Mouse (Mus musculus): ENCODE results near the gene Msto1. TPM values are rescaled to one million over a fixed set of nuclear protein-coding genes. Genes with fewer than 3 reads are reported as not detected.
"Not testable (repeated sequence)": the region's sequence is repeated elsewhere in the genome, so short reads cannot be mapped to it uniquely, and the experiment has no call there.

The Msto1 gene
- 10 to 100 TPM; 31.1 to 32.9 TPM for total RNA-seq (2021)
- long read RNA-seq, transcript Msto1-202 (14 exons, 1,875 nt), result major isoform, 33 of 63 reads
- long read RNA-seq, partial matches to known transcripts, result 22 of 63 reads
- long read RNA-seq, other reads (novel, unspliced or antisense), result 8 of 63 reads

- DNase-seq (ENCODE audit: low spot score in 2 of 2), result peak; percentile 89 to 93
Observed at GRCm38 (mm10) chr3:88913511-88914383, at the start of gene Msto1. Gene Msto1 (minus strand): TSS chr3:88913999.

DNA sequence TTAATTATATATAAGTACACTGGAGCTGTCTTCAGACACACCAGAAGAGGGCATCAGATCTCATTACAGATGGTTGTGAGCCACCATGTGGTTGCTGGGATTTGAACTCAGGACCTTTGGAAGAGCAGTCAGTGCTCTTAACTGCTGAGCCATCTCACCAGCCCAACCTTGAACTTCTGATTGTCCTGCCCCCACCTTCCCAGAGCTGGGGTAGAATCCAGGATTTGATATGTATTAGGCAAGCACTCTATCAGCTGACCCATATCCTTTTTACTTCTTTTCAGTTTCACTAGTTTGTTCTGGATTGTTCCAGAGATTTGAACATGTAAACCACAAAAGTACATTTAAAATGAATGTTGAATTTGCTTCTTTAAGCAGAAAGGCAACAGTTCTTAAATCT lies 49.4 kb upstream of the Msto1 start:
- not testable (repeated sequence) for DNase-seq (ENCODE audit: low spot score in 2 of 2)

DNA sequence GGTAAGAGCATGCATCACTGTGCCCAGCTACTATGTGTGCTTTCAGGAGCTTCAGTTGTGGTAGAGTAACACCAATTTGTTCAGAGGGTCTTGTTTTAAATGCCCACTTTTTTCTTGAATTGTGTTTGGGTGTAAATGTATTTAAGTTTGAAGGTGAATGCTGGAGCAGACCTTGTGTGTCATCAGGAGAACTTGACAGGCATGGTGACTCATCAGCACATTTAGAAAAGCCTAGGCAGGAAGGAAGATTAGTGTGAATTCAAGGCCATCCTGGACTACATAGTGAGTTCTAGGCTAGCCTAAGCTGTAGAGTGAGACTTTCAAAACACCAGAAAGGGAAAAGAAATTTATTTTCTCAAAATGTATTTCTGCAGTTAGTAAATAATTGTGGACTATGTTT lies 39.9 kb upstream of the Msto1 start:
- no peak for DNase-seq (ENCODE audit: low spot score in 2 of 2)

DNA sequence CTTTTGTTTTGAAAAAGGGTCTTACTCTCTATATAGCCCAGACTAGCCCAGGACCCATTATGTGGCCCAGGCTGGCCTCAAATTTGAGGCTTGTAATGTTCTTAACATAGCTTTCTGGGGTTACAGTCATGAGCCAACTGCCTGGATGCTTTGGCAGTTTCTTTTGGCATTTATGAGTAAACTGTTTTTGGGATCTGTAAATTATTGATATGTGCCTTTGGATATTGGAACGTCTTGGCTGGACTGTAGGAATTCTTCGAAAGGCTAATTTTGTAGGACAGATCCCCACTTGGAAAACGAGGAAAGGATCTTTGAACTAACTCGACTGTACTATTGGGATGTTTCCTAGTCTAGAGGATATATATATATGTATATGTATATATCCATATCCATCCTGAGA lies 39.4 kb upstream of the Msto1 start:
- no peak for DNase-seq (ENCODE audit: low spot score in 2 of 2)

- DNase-seq (ENCODE audit: low spot score in 2 of 2), result no peak
Observed at GRCm38 (mm10) chr3:88951327-88951800, 37.6 kb upstream of the Msto1 start.

GRCm38 (mm10) chr3:88950576-88951326 lies 37.0 kb upstream of the Msto1 start, which contains the start of the genes Ash1l and Dap3:
Gene Ash1l (plus strand): TSS chr3:88950622.
Gene Dap3 (minus strand): TSS chr3:88951181.
- peak; percentile 80 to 82 for DNase-seq (ENCODE audit: low spot score in 2 of 2)

DNA sequence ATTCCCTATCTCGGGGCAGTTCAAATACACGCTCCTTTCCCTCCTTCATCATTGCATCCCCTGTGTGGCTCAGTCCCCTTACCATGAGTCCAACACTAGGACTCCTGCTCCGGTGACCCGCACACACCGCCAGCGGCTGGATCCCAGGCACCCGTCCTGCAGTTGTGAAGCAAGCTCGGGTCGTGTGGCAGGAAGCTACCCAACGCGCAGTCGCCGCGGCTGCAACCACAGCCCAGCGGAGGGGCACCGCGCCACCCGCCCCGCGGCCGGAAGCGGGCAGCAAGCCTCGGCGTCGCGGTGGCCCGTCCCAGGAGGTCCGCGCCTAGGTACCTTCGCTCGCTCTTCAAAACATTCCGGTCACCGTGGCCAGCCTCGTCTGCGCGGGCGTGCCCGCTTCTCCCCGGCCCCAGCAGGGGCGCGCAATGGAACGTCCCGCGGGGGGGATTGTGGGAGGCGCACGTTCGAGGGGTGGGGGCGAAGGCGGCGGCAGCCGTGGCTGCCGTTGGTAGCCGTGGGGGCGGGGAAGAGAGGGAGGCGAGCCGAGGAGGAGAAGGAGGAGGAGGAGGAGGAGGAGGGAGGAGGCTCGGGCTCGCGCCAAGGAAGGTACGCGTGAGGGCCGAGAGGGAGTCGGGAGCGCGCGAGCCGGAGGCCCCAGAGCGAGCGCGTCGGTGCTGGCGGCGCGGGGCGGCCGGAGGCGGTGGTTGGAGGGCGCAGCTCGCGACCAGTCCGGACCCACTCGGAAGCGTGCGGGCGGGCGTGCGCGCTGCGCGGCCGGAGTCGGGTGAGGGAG lies 36.2 kb upstream of the Msto1 start:
- DNase-seq (ENCODE audit: low spot score in 2 of 2), result peak; percentile 88 to 92

GRCm38 (mm10) chr3:88944109-88944508 lies 30.3 kb upstream of the Msto1 start:
- DNase-seq (ENCODE audit: low spot score in 2 of 2), result no peak

DNA sequence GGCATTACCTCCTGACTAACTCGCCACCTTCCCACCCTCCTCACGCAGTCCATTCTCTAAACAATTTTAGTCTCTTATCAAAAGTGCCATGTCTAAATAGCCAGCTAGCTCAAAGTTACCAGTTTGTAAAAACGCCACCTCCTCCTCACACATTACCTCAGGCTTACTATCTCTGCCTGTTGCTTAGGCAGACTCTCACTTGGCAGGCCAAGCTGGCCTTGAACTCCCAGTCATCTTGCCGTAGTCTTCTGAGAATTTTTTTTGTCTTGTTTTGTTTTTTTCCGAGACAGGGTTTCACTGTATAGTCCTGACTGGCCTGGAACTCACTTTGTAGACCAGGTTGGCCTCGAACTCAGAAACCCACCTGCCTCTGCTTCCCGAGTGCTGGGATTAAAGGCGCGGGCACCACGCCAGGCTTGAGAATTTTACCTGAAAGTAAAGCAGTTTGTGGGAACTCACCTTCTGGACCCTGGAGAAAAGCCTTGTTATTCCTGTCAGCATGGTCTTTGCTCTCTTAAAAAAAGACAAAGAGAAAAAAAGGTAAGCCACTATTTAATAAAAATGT lies 28.6 kb upstream of the Msto1 start:
- DNase-seq (ENCODE audit: low spot score in 2 of 2), result no peak

- DNase-seq (ENCODE audit: low spot score in 2 of 2), result no peak
Observed at GRCm38 (mm10) chr3:88939749-88940148, 25.9 kb upstream of the Msto1 start.

DNA sequence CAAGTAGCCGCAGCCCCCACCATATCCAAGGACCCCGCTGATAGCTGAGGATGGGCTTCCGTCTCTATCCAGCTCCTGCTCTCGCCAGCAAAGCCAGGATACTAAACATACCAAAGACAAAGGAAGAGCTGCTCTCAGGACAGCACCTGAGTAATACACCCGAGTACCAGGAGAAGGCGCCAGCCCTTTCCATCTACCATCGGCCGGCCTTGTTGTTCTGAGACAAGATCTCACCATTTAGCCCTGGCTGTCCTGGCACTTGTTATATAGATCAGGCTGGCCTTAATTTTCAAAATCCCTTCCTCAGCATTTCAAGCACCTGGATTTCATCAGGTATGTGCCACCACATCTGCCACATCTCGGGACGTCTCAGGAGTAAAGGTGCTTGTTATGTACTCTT lies 25.3 kb upstream of the Msto1 start:
- DNase-seq (ENCODE audit: low spot score in 2 of 2), result no peak

DNA sequence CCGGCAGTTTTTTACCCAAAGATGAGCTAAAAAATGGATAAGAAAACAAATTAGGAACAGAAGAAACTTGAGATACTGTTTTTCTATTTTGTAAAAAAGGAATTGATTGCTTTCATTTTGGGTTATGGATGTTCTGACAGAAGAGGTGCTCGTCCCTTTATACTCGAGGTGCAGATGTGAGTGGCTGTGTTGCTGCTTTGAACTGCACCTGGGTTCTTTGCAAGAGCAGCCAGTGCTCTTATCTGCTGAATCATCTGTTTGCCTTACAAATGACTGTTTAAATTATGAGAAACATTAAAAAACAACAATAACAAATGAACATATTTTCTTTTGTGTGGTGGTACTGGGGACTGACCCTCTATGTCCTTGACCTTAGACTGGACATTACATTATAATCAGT lies 15.7 kb upstream of the Msto1 start:
- no peak for DNase-seq (ENCODE audit: low spot score in 2 of 2)

DNA sequence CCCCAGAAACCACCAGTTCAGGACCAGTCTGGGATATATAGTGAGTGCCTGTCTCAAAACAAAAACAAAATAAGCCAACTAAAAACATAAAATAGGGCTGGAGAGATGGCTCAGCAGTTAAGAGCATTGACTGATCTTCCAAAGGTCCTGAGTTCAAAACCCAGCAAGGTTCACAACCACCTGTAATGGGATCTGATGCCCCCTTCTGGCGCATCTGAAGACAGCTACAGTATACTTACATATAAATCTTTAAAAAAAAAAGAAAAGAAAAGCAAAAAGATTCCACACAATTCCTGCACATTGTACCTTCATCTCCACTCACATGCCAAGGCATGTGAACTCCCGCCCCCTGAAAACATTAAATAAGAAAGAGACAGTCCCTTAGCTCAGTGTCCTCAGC lies 11.9 kb upstream of the Msto1 start:
- DNase-seq (ENCODE audit: low spot score in 2 of 2), result no peak

GRCm38 (mm10) chr3:88923989-88924591 lies 10.3 kb upstream of the Msto1 start:
- peak in 1 of 2 experiments; percentile 25 for DNase-seq (ENCODE audit: low spot score in 2 of 2)

DNA sequence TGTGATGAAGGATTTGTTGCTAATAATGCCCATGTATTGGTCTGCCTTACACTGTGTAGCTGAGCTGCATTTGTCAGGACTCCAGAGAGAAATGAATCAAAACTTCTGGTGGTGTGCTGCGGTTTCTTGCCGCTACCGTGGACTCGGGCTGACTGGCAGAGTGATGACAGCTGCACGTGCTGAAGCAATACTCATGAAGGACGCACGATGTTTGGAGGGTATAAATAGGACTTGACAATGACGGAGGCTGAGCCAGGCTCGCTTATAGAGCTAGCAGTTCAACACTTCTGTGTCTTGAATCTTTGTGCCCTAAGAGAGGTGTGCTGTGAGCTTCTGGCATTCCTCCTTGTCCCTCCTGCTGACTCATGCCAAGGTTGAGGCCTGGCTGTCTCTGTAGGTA lies 7.6 kb upstream of the Msto1 start:
- no peak for DNase-seq (ENCODE audit: low spot score in 2 of 2)

DNA sequence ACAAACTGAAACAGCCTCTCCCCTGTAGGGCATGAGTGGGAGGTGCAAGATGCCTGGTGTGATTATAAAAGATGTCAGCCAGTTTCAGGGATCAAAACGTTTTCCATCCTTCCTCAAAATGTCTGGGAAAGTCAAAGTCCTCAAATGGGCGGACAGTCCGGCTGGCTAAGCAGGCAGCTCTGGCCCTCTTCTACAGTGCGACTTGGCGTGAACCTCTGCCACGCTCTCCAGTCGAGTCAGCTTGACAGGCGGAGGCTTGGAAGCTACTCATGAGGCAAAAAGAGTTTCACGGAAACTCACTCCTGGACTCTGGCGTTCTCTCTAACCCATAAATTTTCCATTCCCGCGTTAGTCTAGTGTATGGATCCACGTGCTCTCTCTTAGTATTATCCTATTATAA lies 5.2 kb upstream of the Msto1 start:
- DNase-seq (ENCODE audit: low spot score in 2 of 2), result no peak

GRCm38 (mm10) chr3:88914384-88914810 lies 598 bp upstream of the Msto1 start:
- no peak for DNase-seq (ENCODE audit: low spot score in 2 of 2)

GRCm38 (mm10) chr3:88912585-88912984 lies 1.2 kb downstream of the Msto1 start:
- no peak for DNase-seq (ENCODE audit: low spot score in 2 of 2)

- no peak for DNase-seq (ENCODE audit: low spot score in 2 of 2)
Observed at GRCm38 (mm10) chr3:88906393-88907159, 7.2 kb downstream of the Msto1 start.
